ENCODE assay signal across 13 mouse cellular contexts in the genomic region with DNA sequence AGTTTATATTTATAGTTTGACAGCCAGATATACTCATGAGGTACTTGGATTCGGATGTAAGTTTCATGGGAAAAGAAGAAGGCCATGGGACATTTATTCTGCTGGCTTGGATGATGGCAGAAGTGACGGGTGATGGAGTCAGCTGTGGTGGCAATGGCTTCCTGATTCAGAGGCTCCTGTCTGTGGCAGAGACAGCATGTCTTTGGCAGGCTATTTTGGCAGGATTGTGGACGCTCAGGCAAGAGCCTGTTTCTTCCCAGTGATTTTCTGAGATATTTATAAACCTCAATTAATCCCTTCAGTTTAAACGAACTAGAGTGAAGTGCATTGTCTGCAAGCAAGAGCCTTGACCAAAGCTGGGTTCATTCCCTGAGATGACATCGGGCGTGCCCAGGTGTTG.
A peak's percentile ranks its signal among the peaks of the same experiment; 100 is the strongest.
DNase-seq lines count a peak whose midpoint lies in the region.
"Had no signal": no experiment of that assay in that cellular context is flagged by ENCODE, and none has a peak within 500 bp of the region (broad histone marks: within the 10 kb centered on the region; RNA-seq: fewer than 3 reads in every experiment).

No protein-coding gene starts in this region.

- peak; percentile 49 for DNase-seq in cerebellum, postnatal 10 days
- no peak for DNase-seq in cerebellum, adult 11-12 months
- peak; percentile 66 for DNase-seq in heart, adult 11 months
- no peak for DNase-seq in heart, postnatal 4 days
- peak; percentile 8 for DNase-seq in layer of hippocampus, adult 9-11 months
- no peak for DNase-seq in layer of hippocampus, postnatal 14 days (ENCODE audit: low spot score in 2 of 2)
- peak; percentile 52 for DNase-seq in brain, adult 2 months (ENCODE audit: low read depth, low spot score)
- DNase-seq in urinary bladder, postnatal 25 days (ENCODE audit: low spot score), result no peak
- DNase-seq: adrenal gland, adult 2 months; adrenal gland, postnatal 10 days; adrenal gland, postnatal 25 days; cerebellum, adult 9-11 months; forebrain, postnatal 0 days had no signal

Comparison
In these comparisons a context has a peak if more than half of its experiments do, and no peak if none do; other contexts are left out.
1. DNase-seq: peak in cerebellum, postnatal 10 days (2 of 2), heart, adult 11 months (single experiment), layer of hippocampus, adult 9-11 months (single experiment) and brain, adult 2 months (single experiment); none in cerebellum, adult 11-12 months (single experiment), heart, postnatal 4 days (single experiment), layer of hippocampus, postnatal 14 days (0 of 2) and urinary bladder, postnatal 25 days (single experiment).